Mouse (Mus musculus) mature B cell (primary cell): ENCODE data around the gene Zfp523.

Experiments
- in situ Hi-C: fragments of 300-500 bp; cut with MboI; formaldehyde crosslinking; loops from 2 replicates; pipeline ENCODE4 v1.14.3; 2019

Zfp523 gene

DNA sequence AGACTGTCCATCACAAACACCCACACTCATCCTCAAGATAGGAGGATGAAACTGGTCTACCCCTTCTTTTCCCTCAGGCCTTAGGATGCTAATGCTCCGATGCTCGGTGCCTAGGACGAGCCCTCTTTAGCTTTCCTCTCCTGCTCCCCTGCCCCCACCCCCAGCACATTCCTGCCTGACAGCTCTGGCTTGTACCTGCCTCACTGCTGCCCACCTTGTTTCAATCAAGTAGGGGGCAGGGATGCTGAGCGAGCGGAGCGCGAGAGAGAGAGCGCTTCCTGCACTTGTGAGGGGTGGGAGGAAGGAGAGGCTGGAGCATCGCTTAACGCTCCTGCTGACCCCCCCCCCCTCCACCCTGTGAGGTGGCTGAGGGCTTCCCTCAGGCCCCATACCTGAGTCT, 16.6 kb upstream of the Zfp523 start:
- in situ Hi-C loops = loop anchor here (10.0 kb wide), 1 partner anchor 76 kb away; the partner anchor contains the start of gene Tcp11

DNA sequence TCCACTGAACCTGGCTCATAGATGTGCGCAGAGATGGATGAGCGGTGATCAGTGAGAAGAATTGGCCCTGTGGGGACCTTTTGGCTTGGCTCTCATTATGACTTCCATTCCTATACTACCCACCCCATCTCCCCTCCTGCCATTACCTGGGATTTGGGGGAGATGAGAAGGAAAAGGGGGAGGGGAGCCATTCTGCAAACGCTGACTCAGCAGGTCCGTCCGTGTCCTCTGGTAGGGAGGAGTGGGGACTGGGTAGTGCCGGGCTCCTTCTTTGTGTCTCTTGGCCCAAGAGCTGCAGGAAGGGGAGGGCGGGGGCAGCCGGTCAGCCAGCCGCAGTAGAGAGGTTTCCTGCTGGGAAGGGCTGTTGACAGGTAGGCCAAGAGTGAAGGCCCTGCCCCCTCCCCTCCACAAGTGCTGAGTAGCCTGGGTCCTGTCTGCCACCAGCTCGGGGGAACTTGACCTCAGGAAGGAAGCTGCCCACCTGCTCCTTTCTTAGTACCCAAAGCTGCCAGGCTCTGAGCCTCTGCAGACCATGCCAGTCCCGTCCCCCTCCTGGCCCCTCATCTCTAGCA, 15.5 kb upstream of the Zfp523 start:
- in situ Hi-C loops = loop anchor here (10.0 kb wide), 1 partner anchor 77 kb away; the partner anchor contains the start of gene Tcp11

DNA sequence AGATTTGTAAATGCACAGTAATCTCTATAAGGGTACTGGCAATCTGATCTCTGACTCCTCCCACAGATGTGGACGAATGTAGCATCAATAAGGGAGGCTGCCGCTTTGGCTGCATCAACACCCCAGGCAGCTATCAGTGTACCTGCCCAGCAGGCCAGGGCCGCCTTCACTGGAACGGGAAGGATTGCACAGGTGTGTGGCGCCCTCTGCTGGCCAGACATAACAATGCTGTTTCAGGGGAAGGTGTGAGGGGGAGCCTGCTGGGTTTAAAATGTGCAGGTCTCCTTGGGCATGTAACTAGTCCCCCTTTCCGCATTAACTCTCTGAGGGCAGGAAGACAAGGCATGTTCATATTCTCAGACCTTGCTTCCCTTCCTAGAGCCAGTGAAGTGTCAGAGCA, 13.3 kb upstream of the Zfp523 start:
- in situ Hi-C loops = loop anchor here (10.0 kb wide), 1 partner anchor 79 kb away; the partner anchor contains the start of gene Tcp11

DNA sequence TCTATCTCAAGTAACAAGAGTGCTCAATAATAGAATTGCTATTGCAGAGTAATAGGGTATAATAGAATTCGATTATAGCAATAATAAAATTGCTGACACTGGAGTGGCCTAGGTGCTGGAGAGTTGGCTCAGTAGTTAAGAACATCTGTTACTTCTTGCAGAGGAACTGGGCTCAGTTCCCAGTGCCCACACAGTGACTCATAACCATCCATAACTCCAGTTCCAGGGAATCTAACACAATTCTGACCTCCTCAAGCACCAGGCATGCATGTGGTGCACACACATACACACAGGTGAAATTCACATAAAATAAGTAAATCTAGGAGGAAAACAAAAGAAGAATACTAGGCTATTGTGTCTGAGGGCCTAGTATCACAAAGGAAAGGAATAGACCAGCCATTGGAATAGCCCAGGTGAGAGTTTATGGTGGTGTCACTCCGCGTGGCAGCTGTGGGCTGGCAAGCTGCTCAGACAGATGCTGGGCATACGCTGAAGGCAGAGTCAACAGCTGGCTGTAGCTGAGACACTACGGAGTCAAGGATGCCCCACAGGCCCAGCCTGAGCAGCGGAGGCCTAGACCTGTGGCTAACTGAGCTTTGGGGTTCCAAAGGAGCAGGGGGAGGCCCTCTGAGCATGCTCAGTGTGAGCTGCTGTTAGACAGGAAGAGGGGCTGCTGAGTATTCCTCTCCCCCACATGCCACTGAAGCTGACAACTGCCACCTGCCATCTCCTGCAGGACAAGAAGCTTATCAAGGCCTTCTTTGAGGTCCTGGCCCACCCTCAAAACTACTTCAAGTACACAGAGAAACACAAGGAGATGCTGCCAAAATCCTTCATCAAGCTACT, 6.2 kb upstream of the Zfp523 start:
- in situ Hi-C loops = no loop called here

DNA sequence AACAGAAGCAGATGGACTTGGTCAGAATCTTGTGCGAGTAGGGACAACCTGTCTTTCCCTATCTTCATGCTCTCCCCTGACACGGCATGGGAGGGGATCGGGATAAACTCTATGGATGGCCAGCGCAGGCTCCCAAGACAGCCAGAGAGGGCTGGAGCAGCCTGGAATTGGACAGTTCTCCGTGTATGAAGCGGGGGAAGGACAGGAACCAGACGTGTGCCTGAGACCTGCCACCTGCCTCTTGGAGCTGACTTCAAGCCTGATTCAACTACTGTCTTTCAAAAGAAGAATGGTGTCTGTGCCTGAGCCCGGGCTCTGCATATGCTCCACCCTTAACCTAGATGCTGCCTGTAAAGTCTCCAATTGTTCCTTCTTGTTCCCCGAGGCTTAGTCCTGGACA, 4.2 kb upstream of the Zfp523 start:
- in situ Hi-C loops = no loop called here

DNA sequence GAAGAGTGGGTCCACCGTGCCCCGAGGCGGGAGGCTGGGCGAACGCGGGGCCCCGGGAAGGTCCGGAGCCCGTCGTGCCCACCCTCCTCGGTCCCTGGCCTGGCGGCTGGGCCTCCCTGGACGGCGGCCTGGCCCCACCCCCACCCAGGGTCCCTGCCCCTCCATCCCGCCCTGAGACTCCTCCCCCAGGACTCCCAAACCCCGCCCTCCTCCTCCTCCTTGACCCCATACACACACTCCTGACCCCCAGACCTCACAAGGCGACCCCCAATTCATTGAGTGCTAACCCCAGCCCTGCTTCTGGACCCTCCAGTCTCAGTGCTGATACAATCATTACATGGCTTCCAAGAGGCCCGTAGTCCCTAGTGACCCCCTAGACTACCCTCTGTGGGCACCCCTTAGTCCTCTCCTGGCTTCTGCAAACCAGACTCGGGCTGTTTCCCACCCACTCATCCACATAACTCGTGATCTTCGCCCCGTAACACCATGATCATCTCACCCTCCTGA, 664 bp downstream of the Zfp523 start:
- in situ Hi-C loops = no loop called here

DNA sequence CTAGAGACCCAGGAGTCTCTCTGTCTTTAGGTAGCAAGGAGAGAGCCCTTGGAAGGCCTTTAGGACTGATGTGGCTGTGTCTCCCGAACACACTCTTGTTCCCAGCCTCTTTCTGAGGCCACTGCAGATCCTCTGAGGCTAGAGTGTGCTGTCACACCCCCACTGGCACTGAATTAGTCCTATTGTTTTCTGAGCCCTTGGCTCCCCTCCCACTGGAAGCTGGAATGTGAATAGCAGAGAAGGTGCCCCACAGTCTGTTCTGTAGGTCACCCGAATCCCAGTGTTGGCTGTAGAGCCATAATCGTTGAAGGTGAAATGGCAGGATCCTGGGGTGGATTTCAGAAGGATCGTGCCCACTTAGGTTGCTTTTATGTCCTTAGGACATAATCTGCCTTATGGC, 3.4 kb downstream of the Zfp523 start:
- in situ Hi-C loops = no loop called here

DNA sequence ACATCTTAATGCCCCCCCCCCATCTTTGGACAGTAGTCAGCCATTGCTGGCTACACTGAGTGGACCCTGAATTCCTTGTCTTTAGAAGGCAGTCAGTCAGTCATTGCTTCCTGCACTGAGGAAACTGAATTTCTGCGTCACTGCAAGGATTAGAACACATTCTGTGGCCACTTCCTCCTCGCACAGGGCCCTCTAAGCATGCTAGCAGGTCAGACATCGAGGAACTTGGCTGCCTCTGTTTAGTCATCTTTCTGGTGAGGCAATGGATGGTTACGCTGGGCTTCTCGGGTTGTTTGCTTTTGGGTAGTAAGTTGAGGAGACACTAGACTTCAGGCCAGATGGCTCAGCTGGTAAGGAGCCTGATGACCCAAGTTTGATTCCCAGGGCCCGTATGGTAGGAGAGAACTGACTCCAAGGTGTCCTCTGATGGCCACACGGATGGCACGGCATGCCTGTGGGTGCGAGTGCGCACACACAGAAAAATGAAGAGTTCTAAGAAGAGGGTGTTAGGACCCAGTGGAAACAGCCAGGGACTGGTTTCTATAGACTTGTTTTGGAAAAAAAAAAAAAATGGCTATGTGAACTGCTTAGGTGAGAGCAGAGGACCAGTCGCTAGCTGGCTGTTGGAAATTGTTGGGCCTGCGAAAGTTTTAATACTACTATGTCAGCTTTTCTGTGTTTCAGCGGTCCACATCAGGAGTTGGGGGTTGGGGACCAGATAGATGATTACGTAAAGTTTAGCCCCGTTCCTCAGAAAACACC, 4.0 kb downstream of the Zfp523 start:
- in situ Hi-C loops = no loop called here

DNA sequence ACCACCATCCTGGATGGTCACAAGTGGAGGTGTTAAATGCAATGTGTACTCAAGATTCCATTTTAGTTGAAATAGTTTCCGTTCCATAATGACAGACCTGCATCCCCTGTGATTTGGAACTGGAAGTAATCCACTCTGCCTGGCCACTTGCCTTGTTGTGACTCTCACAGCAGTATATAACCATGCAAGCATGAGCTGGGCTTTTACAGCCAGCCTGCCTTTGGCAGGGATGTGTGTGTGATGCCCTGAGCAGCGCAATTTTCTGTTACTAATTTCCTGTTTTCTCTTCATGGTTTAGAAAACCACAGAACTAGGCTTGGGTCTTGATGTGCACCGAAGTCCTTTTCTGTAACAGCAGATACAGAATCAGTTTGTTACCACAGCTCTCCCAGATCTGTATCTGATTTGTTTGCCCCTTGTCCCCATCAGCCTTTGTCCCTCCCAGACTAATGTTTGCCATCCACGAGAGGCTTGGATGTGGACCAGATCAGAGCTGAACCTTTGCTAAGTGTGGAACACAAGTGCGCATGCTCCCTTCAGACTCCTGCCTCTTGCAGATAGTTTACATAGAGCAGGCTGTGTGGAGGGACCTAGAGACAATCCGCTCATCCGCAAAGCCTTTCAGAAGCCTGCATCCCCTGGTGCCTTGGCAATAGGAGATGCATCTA, 8.2 kb downstream of the Zfp523 start:
- in situ Hi-C loops = no loop called here

DNA sequence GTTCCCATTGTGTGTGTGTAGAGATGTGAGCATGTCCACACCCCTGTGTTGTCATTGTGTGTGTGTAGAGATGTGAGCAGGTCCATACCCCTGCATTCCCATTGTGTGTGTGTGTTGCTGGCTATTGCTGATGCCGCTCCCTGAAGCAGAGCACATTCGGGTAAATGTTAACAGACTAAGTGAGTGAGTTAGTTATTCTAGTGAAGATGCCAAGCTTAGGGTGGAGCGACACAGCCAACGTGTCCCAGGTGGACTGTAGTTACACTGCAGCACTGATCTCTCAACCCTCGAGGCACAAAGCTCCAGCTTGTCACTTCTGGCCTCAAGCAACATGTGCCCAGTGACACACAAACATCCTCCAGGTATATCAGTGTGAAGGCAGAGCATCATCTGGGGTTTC, 11.4 kb downstream of the Zfp523 start:
- in situ Hi-C loops = no loop called here

DNA sequence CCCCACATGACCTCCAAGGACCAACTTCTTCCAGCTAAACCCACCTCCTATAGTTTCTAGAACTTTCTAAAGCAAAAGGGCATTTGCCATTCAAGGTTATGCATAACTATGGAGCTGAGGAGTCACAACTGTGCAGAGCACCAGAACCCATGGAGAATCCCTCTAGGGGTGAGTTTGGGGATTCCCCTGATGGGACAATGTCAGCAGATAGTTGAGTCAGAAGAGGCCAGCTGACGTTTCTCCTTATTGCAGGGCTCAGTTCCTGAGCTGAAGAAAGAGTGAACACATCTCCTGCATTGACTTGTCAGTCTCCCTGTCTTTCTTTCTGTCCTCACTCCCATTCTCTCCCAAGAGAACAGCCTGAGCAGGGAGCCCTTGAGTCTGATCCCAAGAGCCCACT, 15.8 kb downstream of the Zfp523 start:
- in situ Hi-C loops = no loop called here

DNA sequence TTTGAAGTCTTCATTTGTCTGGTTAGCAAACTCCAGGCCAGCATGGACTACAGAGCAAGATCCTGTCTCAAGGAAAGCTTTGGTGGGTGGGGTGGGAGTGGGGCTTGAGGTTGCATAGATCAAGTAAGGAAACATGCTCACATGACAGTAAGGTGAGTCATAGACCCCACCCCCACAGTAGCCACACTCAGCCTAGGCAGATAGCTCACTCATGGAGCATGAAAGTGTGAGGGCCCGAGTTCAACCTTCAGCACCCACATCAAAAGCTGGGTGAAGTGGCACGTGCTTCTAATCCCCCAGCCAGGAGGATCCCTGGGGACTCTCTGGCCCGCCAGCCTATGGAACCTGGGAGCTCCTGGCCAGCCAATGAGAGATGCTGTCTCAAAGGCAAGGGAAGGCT, 16.6 kb downstream of the Zfp523 start:
- in situ Hi-C loops = no loop called here

DNA sequence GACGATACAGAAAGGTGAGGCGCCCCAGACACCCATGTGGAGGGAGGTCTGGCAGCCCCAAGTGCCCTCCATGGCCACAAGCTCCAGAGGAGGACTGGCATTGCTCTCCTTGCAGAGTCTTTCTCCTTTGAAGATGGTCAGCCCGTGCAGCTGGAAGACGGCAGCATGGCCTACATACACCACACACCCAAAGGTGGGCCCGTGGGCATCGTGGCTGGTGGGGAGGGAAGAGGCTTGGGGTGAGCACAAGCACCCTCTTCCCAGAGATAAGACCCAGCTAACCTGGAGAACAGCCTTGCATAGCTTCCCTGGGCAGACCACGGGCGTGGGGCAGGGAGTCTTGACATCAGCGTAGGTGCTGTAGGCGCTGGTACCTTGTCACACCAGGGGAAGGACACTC, 18.1 kb downstream of the Zfp523 start:
- in situ Hi-C loops = no loop called here

DNA sequence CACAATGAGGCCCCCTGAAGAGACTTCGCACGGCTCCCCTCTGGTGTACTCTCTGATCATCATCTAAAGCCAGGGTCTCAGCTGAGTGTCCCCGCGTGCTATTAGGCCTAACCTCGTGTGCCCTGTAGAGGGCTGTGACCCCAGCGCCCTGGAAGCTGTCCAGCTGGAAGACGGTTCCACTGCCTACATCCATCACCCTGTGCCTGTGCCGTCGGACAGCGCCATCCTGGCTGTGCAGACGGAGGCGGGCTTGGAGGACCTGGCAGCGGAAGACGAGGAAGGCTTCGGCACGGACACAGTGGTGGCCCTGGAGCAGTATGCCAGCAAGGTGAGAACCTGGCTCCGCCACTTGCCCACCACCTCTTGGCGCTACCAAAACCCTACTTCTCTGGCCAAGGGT, 20.7 kb downstream of the Zfp523 start:
- in situ Hi-C loops = no loop called here

DNA sequence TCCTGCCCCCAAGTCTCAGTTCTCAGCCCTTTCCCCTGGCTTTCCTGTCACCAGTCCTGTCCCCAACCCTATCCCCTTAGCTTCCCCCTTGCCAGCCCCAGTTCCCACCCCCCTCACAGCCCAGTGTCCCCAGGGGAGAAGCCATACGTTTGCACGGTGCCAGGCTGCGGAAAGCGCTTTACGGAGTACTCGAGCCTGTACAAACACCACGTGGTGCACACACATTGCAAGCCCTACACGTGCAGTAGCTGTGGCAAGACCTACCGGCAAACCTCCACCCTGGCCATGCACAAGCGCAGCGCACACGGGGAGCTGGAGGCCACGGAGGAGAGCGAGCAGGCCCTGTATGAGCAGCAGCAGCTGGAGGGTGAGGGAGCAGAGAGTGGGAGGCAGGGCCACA, 25.1 kb downstream of the Zfp523 start:
- in situ Hi-C loops = no loop called here

DNA sequence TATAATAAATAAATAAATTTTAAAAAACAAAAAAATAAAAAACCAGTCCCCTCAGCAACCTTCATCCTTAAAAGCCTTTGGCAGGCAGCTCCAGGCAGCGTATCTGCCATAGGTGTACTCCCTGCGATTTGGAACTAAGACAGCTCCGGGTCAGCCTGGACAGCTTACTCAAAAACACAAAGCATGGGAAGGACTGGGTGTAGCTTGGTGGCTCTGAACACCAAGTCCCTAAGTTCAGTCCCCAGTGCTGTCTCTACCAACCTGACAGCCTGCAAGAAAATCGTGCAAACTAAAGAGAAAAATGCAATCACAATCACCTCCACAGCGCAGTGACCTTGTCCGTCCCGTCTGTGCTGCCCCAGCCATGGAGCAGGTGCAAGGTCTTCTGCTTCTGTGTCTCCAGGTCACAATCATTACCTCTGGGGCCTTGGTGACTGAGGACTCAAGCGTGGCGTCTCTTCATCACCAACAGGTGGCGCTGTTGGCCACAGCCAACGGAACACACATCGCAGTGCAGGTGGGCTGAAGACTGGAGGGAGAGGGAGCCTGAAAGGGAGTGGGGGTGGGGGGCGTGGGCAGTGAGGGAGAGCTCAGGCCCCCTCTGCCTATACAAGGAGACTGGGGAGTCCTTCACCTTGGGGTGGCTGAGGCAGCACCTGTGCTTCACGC, 27.3 kb downstream of the Zfp523 start:
- in situ Hi-C loops = no loop called here

DNA sequence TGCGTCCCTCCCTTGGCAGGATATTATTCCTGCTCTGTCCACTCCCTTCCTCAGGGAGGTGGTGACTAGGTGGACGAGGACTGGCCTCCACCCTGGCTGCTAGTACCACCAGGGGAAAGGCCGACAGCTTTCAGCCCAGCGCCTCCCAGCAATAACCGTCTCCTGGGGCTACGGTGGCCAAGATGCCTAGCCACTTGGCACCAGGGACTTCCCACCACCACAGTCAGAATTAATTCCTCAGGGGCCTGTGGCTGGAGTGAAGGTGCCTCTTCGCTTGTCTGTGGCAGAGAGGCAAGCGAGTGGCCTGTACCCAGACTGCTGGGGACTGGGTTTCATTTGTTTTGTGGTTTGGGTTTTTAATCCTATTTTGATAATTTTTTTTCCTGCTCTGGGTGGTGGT, 28.5 kb downstream of the Zfp523 start:
- in situ Hi-C loops = no loop called here

DNA sequence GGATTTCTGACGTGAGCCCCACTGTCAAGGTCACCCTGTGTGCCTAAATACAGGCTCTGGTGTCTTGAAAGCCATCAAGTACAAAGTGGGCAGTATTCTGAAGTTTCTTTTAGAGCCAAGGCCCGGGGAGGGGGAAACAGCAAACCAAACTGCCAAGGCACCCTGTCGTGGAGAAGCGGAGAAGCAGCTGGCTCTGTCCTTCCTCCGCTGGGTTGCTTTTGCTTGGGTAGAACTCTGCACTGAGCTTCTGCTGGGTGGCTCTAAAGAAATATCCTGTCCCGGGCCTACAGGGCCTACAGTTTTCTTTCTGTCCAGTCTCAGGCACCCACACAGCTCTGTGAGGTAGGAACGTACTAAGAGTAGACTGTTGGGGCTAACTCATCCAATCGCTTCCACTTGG, 30.2 kb downstream of the Zfp523 start:
- in situ Hi-C loops = no loop called here

DNA sequence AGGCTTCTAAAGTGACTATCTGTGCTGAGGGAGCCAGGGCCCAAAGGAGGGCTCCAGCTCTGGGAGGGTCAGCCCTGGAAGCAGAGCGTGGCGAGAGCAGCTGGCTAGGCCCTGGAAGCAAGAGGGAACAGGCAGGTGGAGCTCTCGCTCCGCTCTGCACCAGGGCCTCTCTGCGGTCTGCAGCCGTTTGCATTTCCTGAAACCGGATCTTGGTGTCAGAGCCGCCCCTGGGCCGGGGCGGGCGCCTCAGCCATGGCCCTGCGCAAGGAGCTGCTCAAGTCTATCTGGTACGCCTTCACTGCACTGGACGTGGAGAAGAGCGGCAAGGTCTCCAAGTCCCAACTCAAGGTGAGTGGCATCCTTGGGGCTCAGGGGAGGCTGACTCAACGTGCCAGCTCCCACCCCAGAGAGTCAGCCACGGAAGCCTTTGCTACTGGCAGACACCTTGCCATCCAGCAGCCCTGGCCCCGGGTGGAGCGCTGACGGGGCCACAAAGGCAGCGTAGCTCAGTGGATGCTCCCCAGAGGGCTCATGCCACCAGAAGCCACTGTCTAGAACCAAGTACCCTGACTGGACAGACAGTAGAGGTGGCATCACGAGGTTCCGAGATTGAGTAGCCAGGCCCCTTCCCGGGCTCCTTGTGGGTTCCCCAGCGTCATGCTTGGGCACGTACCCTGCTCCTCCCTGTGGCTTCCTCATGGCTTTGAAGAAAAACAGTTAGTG, 30.8 kb downstream of the Zfp523 start, which contains the start of gene Def6:
Gene Def6 (plus strand): TSS at position 188 of the 723 bp plus-strand sequence.
- in situ Hi-C loops = no loop called here

DNA sequence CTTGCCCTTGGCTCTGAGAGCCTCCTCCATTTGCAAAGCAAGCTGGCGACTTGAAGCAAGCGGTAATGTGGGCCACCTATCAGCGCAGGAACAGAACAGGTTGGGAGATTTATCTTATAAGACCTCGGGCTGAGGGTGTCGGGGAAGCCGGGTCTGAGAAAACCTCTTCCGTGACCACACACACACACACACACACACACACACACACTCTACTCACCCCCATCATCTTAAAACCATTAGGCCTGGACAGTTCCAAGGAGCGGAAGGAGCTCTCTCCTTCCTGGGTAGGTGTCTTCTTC, 31.3 kb downstream of the Zfp523 start:
- in situ Hi-C loops = no loop called here
